Mouse (Mus musculus): ENCODE data around the gene Atg16l1. TPM values are rescaled to one million over a fixed set of nuclear protein-coding genes. Genes with fewer than 3 reads are reported as not detected.

Gene Atg16l1
- polyA plus RNA-seq, 1 experiment from 2014 or later = 14.0 TPM

DNA sequence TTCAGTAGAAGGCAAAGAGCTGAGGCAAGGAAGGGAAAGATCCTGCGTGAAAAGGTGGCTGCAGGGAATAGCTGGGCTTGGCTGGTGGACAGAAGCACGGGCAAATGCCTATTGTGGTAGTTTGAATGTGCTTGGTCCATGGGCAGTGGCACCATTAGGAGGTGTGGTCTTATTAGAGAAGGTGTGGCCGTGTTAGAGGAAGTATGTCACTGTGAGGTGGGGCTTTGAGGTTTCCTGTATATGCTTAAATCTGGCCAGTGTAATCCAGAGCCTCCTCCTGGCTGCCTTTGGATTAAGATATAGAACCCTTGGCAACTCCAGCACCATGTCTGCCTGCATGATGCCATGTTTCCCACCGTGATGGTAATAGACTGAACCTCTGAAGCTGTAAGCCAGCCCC, 32.3 kb upstream of the Atg16l1 start:
- Histone ChIP-seq H3K27ac (ENCODE audit: low read length) (no peak overlapping the region), H3K9me3 (replicated peaks; ENCODE audit: control insufficient read depth, low read length) (no peaks in the 10 kb centered on the region), H3K27me3 (ENCODE audit: control insufficient read depth, insufficient read depth, low read depth, low read length) (no peaks in the 10 kb centered on the region; the same call in 1 of the 2 replicates), H3K4me2 (ENCODE audit: low read depth, low read length) (no peak overlapping the region), H3K9ac (ENCODE audit: low read depth, low read length) (no peak overlapping the region), H3K4me1 (ENCODE audit: control insufficient read depth, low read depth, low read length) (no peaks in the 10 kb centered on the region; the same call in 1 of the 2 replicates), H3K4me3 (ENCODE audit: low read depth, low read length) (no peak overlapping the region), H3K36me3 (ENCODE audit: control insufficient read depth, insufficient read depth) (no peaks in the 10 kb centered on the region; the same call in 1 of the 2 replicates)
- no peak for ATAC-seq (ENCODE audit: low read depth)
- 47% methylated on average over 4 of the region's 4 CpGs for WGBS (ENCODE audit: insufficient replicate concordance)

GRCm38 (mm10) chr1:87729070-87729469, 26.6 kb upstream of the Atg16l1 start:
- Histone ChIP-seq H3K4me1 (ENCODE audit: control insufficient read depth, low read depth, low read length) (no peaks in the 10 kb centered on the region), H3K27me3 (ENCODE audit: control insufficient read depth, insufficient read depth, low read depth, low read length) (no peaks in the 10 kb centered on the region; the same call in 1 of the 2 replicates), H3K4me3 (ENCODE audit: low read depth, low read length) (no peak overlapping the region), H3K4me2 (ENCODE audit: low read depth, low read length) (no peak overlapping the region), H3K9me3 (replicated peaks; ENCODE audit: control insufficient read depth, low read length) (no peaks in the 10 kb centered on the region), H3K36me3 (ENCODE audit: control insufficient read depth, insufficient read depth) (no peaks in the 10 kb centered on the region), H3K9ac (ENCODE audit: low read depth, low read length) (no peak overlapping the region), H3K27ac (ENCODE audit: low read length) (no peak overlapping the region)
- WGBS (ENCODE audit: insufficient replicate concordance) = 56% methylated on average over 2 of the region's 2 CpGs
- ATAC-seq (ENCODE audit: low read depth) = no peak

DNA sequence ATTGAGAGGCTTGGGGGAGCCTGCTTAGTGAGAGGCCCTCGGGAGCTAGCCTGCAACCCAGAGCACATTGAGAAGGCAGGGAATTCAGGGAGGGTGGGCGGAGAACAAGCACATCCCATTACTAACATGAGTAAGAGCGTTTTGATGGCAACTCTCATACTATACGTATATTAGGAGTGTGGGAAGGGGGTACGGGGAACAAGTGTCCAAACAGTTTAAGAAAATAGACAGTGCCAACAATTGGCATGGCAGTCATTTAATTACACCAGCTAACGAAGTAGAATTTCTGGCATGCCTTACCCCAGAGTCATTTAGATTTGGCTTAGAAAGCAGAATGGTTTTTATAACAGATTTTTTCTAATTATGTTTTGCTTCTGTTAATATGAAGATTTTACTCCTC, 25.8 kb upstream of the Atg16l1 start:
- Histone ChIP-seq H3K4me1 (ENCODE audit: control insufficient read depth, low read depth, low read length) (no peaks in the 10 kb centered on the region), H3K4me2 (ENCODE audit: low read depth, low read length) (no peak overlapping the region), H3K9ac (ENCODE audit: low read depth, low read length) (no peak overlapping the region), H3K4me3 (ENCODE audit: low read depth, low read length) (no peak overlapping the region), H3K27ac (ENCODE audit: low read length) (no peak overlapping the region), H3K27me3 (ENCODE audit: control insufficient read depth, insufficient read depth, low read depth, low read length) (no peaks in the 10 kb centered on the region; the same call in 1 of the 2 replicates), H3K9me3 (replicated peaks; ENCODE audit: control insufficient read depth, low read length) (no peaks in the 10 kb centered on the region), H3K36me3 (ENCODE audit: control insufficient read depth, insufficient read depth) (no peaks in the 10 kb centered on the region)
- WGBS (ENCODE audit: insufficient replicate concordance) = 59% methylated on average over 6 of the region's 6 CpGs
- no peak for ATAC-seq (ENCODE audit: low read depth)

DNA sequence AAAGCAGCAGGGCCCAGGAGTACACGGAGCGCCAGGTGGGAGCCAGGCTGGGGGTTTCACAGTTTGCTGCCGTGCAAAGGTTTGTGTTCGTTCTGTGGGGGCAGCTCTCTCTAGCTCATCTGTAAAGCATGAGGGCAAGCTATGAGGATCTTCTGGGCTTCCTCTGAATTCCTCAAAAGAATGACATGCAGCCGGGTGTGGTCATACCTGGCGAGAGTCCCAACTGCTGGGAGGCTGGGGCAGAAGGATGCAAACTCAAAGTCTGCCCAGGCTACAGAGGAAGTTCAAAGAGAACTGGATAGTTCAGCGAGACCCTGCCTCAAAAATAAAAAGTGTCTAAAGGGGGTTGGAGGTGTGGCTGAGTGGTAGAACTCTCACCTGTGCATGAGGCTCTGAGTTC, 25.4 kb upstream of the Atg16l1 start:
- ATAC-seq (ENCODE audit: low read depth) = no peak
- 64% methylated on average over 7 of the region's 7 CpGs for whole genome bisulfite sequencing (ENCODE audit: insufficient replicate concordance)
- no peaks in the 10 kb centered on the region for H3K9me3 ChIP-seq (replicated peaks; ENCODE audit: control insufficient read depth, low read length)

DNA sequence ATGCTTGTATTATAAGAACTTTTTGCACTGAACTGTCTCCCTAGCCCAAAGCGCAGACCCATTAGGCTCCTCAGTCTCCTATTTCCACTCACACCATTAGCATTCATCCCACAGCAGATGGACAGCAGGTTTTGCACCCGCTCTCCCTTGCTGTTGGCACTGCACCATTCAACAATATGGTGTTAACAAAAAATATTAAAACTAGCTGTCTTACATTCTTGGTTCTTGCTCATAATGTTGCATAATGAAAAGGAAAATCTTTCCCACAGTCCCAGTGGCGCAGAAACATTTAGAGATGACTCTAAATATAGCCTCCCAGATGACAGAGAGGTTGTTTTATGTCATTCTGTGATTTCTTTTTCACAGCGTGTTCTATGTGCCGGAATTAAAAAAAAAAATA, 22.5 kb upstream of the Atg16l1 start:
- no peaks in the 10 kb centered on the region for H3K27me3 ChIP-seq (ENCODE audit: control insufficient read depth, insufficient read depth, low read depth, low read length)
- H3K4me1 ChIP-seq (ENCODE audit: control insufficient read depth, low read depth, low read length) = no peaks in the 10 kb centered on the region
- no peaks in the 10 kb centered on the region for H3K9me3 ChIP-seq (replicated peaks; ENCODE audit: control insufficient read depth, low read length)
- H3K4me2 ChIP-seq (ENCODE audit: low read depth, low read length) = no peak overlapping the region
- 73% methylated on average over 5 of the region's 5 CpGs for whole genome bisulfite sequencing (ENCODE audit: insufficient replicate concordance)
- H3K36me3 ChIP-seq (ENCODE audit: control insufficient read depth, insufficient read depth) = no peaks in the 10 kb centered on the region
- no peak overlapping the region for H3K4me3 ChIP-seq (ENCODE audit: low read depth, low read length)
- no peak for ATAC-seq (ENCODE audit: low read depth)
- H3K27ac ChIP-seq (ENCODE audit: low read length) = no peak overlapping the region
- H3K9ac ChIP-seq (ENCODE audit: low read depth, low read length) = no peak overlapping the region

More for the DNA sequence above, 25.4 kb upstream of the Atg16l1 start:
- Histone ChIP-seq H3K4me2 (ENCODE audit: low read depth, low read length) (no peak overlapping the region), H3K9ac (ENCODE audit: low read depth, low read length) (no peak overlapping the region), H3K36me3 (ENCODE audit: control insufficient read depth, insufficient read depth) (no peaks in the 10 kb centered on the region), H3K27me3 (ENCODE audit: control insufficient read depth, insufficient read depth, low read depth, low read length) (no peaks in the 10 kb centered on the region; the same call in 1 of the 2 replicates), H3K4me1 (ENCODE audit: control insufficient read depth, low read depth, low read length) (no peaks in the 10 kb centered on the region), H3K27ac (ENCODE audit: low read length) (no peak overlapping the region), H3K4me3 (ENCODE audit: low read depth, low read length) (no peak overlapping the region)

DNA sequence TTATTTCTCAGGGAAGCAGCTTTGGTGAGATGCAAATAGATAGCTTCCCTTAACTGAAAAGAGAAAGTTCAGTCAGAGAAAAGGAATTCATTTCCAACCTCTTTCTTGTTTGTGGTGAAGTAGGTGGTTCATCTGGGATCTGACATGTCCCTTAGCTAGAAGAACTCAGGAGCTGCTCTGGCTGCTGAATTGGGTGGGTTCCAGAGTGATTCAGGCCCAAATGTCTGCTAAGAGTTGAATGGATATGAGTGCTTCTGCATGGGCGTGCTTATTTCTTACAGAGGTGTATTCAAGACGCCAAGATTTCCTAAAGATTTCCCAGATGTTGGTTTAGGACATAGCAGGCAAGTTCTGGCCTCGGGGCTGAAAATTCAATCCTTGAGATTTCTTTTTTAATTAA, 21.5 kb upstream of the Atg16l1 start:
- ATAC-seq (ENCODE audit: low read depth) = no peak
- WGBS (ENCODE audit: insufficient replicate concordance) = 58% methylated on average over 3 of the region's 3 CpGs
- no peaks in the 10 kb centered on the region for H3K9me3 ChIP-seq (replicated peaks; ENCODE audit: control insufficient read depth, low read length)
- H3K4me2 ChIP-seq (ENCODE audit: low read depth, low read length) = no peak overlapping the region
- H3K36me3 ChIP-seq (ENCODE audit: control insufficient read depth, insufficient read depth) = no peaks in the 10 kb centered on the region
- no peak overlapping the region for H3K9ac ChIP-seq (ENCODE audit: low read depth, low read length)
- H3K4me3 ChIP-seq (ENCODE audit: low read depth, low read length) = no peak overlapping the region
- H3K4me1 ChIP-seq (ENCODE audit: control insufficient read depth, low read depth, low read length) = no peaks in the 10 kb centered on the region
- no peaks in the 10 kb centered on the region for H3K27me3 ChIP-seq (ENCODE audit: control insufficient read depth, insufficient read depth, low read depth, low read length)
- H3K27ac ChIP-seq (ENCODE audit: low read length) = no peak overlapping the region

GRCm38 (mm10) chr1:87740584-87741290, 14.9 kb upstream of the Atg16l1 start:
- Histone ChIP-seq H3K27me3 (ENCODE audit: control insufficient read depth, insufficient read depth, low read depth, low read length) (no peaks in the 10 kb centered on the region), H3K27ac (ENCODE audit: low read length) (no peak overlapping the region), H3K9me3 (replicated peaks; ENCODE audit: control insufficient read depth, low read length) (no peaks in the 10 kb centered on the region), H3K9ac (ENCODE audit: low read depth, low read length) (no peak overlapping the region), H3K4me2 (ENCODE audit: low read depth, low read length) (no peak overlapping the region), H3K4me3 (ENCODE audit: low read depth, low read length) (no peak overlapping the region), H3K4me1 (ENCODE audit: control insufficient read depth, low read depth, low read length) (no peaks in the 10 kb centered on the region), H3K36me3 (ENCODE audit: control insufficient read depth, insufficient read depth) (no peaks in the 10 kb centered on the region)
- ATAC-seq (ENCODE audit: low read depth) = no peak
- WGBS (ENCODE audit: insufficient replicate concordance) = 49% methylated on average over 6 of the region's 6 CpGs

DNA sequence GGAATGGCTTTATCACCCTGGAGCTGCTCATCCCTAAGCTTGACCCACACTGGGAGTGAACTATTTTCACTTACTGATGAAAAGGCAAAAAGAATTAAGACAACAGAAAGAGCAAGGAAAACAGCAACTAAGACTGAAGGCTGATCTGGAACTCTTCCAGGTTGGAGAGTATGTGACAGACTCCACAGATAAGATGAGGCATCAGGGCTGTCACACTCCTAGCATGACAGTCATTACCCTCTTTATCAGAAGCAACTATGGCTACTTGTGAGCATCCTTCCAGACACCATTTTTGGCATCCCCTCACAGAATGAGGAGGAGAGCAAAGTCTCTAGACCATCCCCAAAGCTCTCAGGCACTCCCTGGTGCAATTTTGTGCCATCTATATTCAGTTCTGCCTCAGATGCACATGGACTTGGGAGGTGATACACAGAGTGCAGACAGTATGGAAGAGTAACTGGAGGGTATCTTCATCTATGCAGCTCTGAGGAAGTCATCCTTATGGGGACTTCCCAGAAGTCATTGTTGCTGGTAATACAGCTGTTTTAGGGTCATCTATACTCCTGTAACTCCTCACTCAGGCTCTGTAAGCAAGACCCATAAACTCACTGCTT, 6.2 kb upstream of the Atg16l1 start:
- no peak for ATAC-seq (ENCODE audit: low read depth)
- H3K4me3 ChIP-seq (ENCODE audit: low read depth, low read length) = no peak overlapping the region
- no peak overlapping the region for H3K27ac ChIP-seq (ENCODE audit: low read length)
- H3K27me3 ChIP-seq (ENCODE audit: control insufficient read depth, insufficient read depth, low read depth, low read length) = peaks cover 3% of the 10 kb centered on the region; the same call in 1 of the 2 replicates
- H3K9me3 ChIP-seq (replicated peaks; ENCODE audit: control insufficient read depth, low read length) = no peaks in the 10 kb centered on the region
- H3K9ac ChIP-seq (ENCODE audit: low read depth, low read length) = no peak overlapping the region
- no peaks in the 10 kb centered on the region for H3K36me3 ChIP-seq (ENCODE audit: control insufficient read depth, insufficient read depth)
- H3K4me2 ChIP-seq (ENCODE audit: low read depth, low read length) = no peak overlapping the region
- no peaks in the 10 kb centered on the region for H3K4me1 ChIP-seq (ENCODE audit: control insufficient read depth, low read depth, low read length)

DNA sequence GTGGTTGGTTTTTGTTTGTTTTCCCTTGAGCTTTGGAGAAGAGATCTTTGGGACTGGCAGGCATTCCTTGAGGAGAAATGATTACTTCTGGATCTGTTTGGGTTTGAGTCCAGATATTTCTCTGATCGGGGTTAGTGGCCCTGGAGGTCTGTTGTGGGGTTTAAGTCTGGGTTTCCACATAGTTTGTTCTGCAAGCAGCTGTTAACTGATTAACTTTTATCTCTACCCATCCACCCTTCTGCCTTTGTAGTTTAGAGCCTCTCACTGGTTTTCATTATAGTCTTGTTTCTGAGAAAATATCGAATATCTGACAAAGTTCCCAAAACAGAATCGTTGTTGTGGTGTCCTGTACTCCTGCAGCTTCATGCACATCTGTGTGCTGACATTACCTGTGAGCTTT, 8.2 kb downstream of the Atg16l1 start:
- H3K4me1 ChIP-seq (ENCODE audit: control insufficient read depth, low read depth, low read length) = peaks cover 12% of the 10 kb centered on the region
- H3K27me3 ChIP-seq (ENCODE audit: control insufficient read depth, insufficient read depth, low read depth, low read length) = no peaks in the 10 kb centered on the region
- peak overlapping the region; percentile 76 for H3K27ac ChIP-seq (ENCODE audit: low read length)
- no peaks in the 10 kb centered on the region for H3K9me3 ChIP-seq (replicated peaks; ENCODE audit: control insufficient read depth, low read length)
- peaks cover 44% of the 10 kb centered on the region for H3K36me3 ChIP-seq (ENCODE audit: control insufficient read depth, insufficient read depth)
- H3K4me3 ChIP-seq (ENCODE audit: low read depth, low read length) = no peak overlapping the region
- no peak overlapping the region for H3K9ac ChIP-seq (ENCODE audit: low read depth, low read length)
- peak; percentile 81 for ATAC-seq (ENCODE audit: low read depth)
- H3K4me2 ChIP-seq (ENCODE audit: low read depth, low read length) = peak overlapping the region; percentile 2
- WGBS (ENCODE audit: insufficient replicate concordance) = 18% methylated on average over 3 of the region's 3 CpGs
